Mouse (Mus musculus): ENCODE results near the gene Smad5.
A peak's percentile ranks its signal among the peaks of the same experiment; 100 is the strongest.

Smad5 gene

GRCm38 (mm10) chr13:56701924-56702323 lies 886 bp upstream of the Smad5 start:
- DNase-seq (ENCODE audit: extremely low spot score, low spot score): no peak

GRCm38 (mm10) chr13:56703222-56703870 lies 536 bp downstream of the Smad5 start:
- DNase-seq (ENCODE audit: extremely low spot score, low spot score): peak; percentile 79

GRCm38 (mm10) chr13:56703871-56704321 lies 1.1 kb downstream of the Smad5 start:
- DNase-seq (ENCODE audit: extremely low spot score, low spot score): no peak

- DNase-seq (ENCODE audit: extremely low spot score, low spot score): no peak
Measured at GRCm38 (mm10) chr13:56704596-56704995, 1.8 kb downstream of the Smad5 start.

- DNase-seq (ENCODE audit: extremely low spot score, low spot score): no peak
Measured at GRCm38 (mm10) chr13:56707111-56707510, 4.3 kb downstream of the Smad5 start.

- no peak for DNase-seq (ENCODE audit: extremely low spot score, low spot score)
Measured at GRCm38 (mm10) chr13:56707606-56708005, 4.8 kb downstream of the Smad5 start.

GRCm38 (mm10) chr13:56710620-56711019 lies 7.8 kb downstream of the Smad5 start:
- no peak for DNase-seq (ENCODE audit: extremely low spot score, low spot score)

- no peak for DNase-seq (ENCODE audit: extremely low spot score, low spot score)
Measured at GRCm38 (mm10) chr13:56712221-56712620, 9.4 kb downstream of the Smad5 start.

- DNase-seq (ENCODE audit: extremely low spot score, low spot score): no peak
Measured at GRCm38 (mm10) chr13:56726551-56726950, 23.7 kb downstream of the Smad5 start.

- DNase-seq (ENCODE audit: extremely low spot score, low spot score): no peak
Measured at GRCm38 (mm10) chr13:56729046-56729445, 26.2 kb downstream of the Smad5 start.

GRCm38 (mm10) chr13:56734617-56735016 lies 31.8 kb downstream of the Smad5 start:
- DNase-seq (ENCODE audit: extremely low spot score, low spot score): no peak

GRCm38 (mm10) chr13:56735212-56735875 lies 32.5 kb downstream of the Smad5 start:
- DNase-seq (ENCODE audit: extremely low spot score, low spot score): no peak

GRCm38 (mm10) chr13:56739556-56739955 lies 36.7 kb downstream of the Smad5 start:
- no peak for DNase-seq (ENCODE audit: extremely low spot score, low spot score)

- no peak for DNase-seq (ENCODE audit: extremely low spot score, low spot score)
Measured at GRCm38 (mm10) chr13:56740496-56740895, 37.7 kb downstream of the Smad5 start.

GRCm38 (mm10) chr13:56741691-56742090 lies 38.9 kb downstream of the Smad5 start:
- DNase-seq (ENCODE audit: extremely low spot score, low spot score): no peak

GRCm38 (mm10) chr13:56742325-56742901 lies 39.6 kb downstream of the Smad5 start:
- DNase-seq (ENCODE audit: extremely low spot score, low spot score): no peak

- no peak for DNase-seq (ENCODE audit: extremely low spot score, low spot score)
Measured at GRCm38 (mm10) chr13:56746739-56747532, 44.1 kb downstream of the Smad5 start.

GRCm38 (mm10) chr13:56747554-56747953 lies 44.7 kb downstream of the Smad5 start:
- DNase-seq (ENCODE audit: extremely low spot score, low spot score): no peak

GRCm38 (mm10) chr13:56749377-56749776 lies 46.6 kb downstream of the Smad5 start:
- DNase-seq (ENCODE audit: extremely low spot score, low spot score): no peak

GRCm38 (mm10) chr13:56751774-56752173 lies 49.0 kb downstream of the Smad5 start:
- no peak for DNase-seq (ENCODE audit: extremely low spot score, low spot score)

GRCm38 (mm10) chr13:56752474-56753191 lies 49.8 kb downstream of the Smad5 start:
- DNase-seq (ENCODE audit: extremely low spot score, low spot score): peak; percentile 57
